ENCODE assay signal across 19 mouse cellular contexts in genomic region chr15:67262269-67262668, GRCm38 (mm10).
"Had no signal": no experiment of that assay in that cellular context is flagged by ENCODE, and none has a peak within 500 bp of the region (broad histone marks: within the 10 kb centered on the region; RNA-seq: fewer than 3 reads in every experiment).

No protein-coding gene starts in this region.

- H3K27me3 ChIP-seq: midbrain, embryonic 12.5 days; neural tube, embryonic 13.5 days; neural tube, embryonic 15.5 days had no signal

- H3K36me3 ChIP-seq: midbrain, embryonic 10.5 days; midbrain, embryonic 12.5 days; neural tube, embryonic 13.5 days; neural tube, embryonic 15.5 days had no signal

- H3K4me1 ChIP-seq: midbrain, embryonic 10.5 days; midbrain, embryonic 12.5 days; neural tube, embryonic 13.5 days; neural tube, embryonic 15.5 days had no signal

- H3K9me3 ChIP-seq: midbrain, embryonic 10.5 days; midbrain, embryonic 12.5 days; neural tube, embryonic 13.5 days; neural tube, embryonic 15.5 days had no signal

- H3K4me3 ChIP-seq: midbrain, embryonic 10.5 days; midbrain, embryonic 12.5 days; myocyte; neural tube, embryonic 13.5 days; neural tube, embryonic 15.5 days had no signal

- H3K27ac ChIP-seq: midbrain, embryonic 10.5 days; midbrain, embryonic 12.5 days; neural tube, embryonic 13.5 days; neural tube, embryonic 15.5 days had no signal

- ATAC-seq: midbrain, embryonic 16.5 days had no signal

- H3K9ac ChIP-seq: lung, embryonic 14.5 days; midbrain, embryonic 12.5 days; neural tube, embryonic 13.5 days; neural tube, embryonic 15.5 days had no signal

- H3K4me2 ChIP-seq: lung, embryonic 14.5 days; midbrain, embryonic 12.5 days; neural tube, embryonic 13.5 days; neural tube, embryonic 15.5 days had no signal

- DNase-seq: lung, adult 18-20 months; lung, embryonic 14.5 days; lung, postnatal 10 days; lung, postnatal 4 days; midbrain, embryonic 14.5 days; retina, postnatal 1 day; right cerebral cortex, adult 18-20 months; right cerebral cortex, postnatal 25 days; right cerebral cortex, postnatal 4 days; spleen, adult 18-20 months; thymus, adult 18-20 months; thymus, postnatal 14 days; thymus, postnatal 36 days had no signal
